Mouse (Mus musculus) E14TG2a.4 (cell line): ENCODE results near the gene Lag3.
A peak's percentile ranks its signal among the peaks of the same experiment; 100 is the strongest.

ENCODE experiments used
- CTCF ChIP-seq: conservative IDR thresholded peaks from 2 replicates; pipeline ENCODE4 v1.5.1; 2014; ENCODE audit warnings: low read length
- NANOG ChIP-seq: IDR thresholded peaks from 2 replicates; pipeline ENCODE4 v1.6.1; 2014; ENCODE audit warnings: borderline replicate concordance, low read length, mixed read lengths
- POU5F1 ChIP-seq: IDR thresholded peaks from 2 replicates; pipeline ENCODE4 v1.6.1; 2014; ENCODE audit warnings: low read length, borderline replicate concordance

DNA sequence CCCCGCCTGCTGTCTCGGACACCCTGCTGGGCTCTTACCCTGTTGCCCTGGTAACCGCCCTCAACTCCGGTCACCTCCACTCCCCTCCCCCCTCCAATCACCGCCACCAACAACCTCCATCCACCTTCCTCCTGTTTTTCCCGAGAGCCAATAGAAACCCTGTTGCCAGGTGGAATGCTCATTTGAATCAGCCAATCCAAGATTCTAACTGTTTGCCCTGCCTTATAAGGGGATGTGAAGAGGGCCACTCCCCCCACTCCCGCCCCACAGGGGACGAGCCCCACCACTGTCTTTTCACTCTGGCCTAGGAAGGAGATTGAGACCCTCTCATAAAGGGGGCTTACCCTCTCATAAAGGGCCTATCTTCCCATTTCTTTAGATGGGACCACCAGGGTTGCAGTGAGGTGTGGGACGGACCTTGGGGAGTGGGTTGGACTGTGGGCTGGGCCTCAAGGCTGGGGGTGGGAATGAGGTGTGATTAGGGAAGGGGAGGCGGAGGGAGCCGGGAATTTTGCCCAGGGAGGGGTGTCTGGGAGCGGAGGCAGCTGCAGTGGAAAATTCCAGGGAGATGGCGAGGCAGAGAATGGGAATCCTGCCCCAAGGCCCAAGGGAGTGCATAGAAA, 8.3 kb upstream of the Lag3 start, which contains the start of gene Ptms:
- no peak for TF ChIP-seq CTCF
- no peak for TF ChIP-seq POU5F1
- 0 out of 2 replicates have a peak, but pooled peaks have one; percentile 3 for TF ChIP-seq NANOG
